Mouse (Mus musculus) fibroblast of lung, adult 2 months (primary cell): ENCODE results near the gene Cdk5r1.

Experiments
- DNase-seq: peaks from one replicate; pipeline ENCODE4 v3.0.0-alpha.2; 2011; ENCODE audit warnings: low read depth

Cdk5r1 gene

GRCm38 (mm10) chr11:80504519-80505385 lies 27.9 kb downstream of the Cdk5r1 start:
- DNase-seq = no peak

GRCm38 (mm10) chr11:80505581-80505980 lies 28.8 kb downstream of the Cdk5r1 start:
- DNase-seq = no peak

GRCm38 (mm10) chr11:80506483-80506882 lies 29.7 kb downstream of the Cdk5r1 start:
- no peak for DNase-seq

GRCm38 (mm10) chr11:80507791-80508190 lies 31.0 kb downstream of the Cdk5r1 start:
- no peak for DNase-seq

- no peak for DNase-seq
These were observed 31.7 kb downstream of the Cdk5r1 start for GRCm38 (mm10) chr11:80508361-80509175.

GRCm38 (mm10) chr11:80509176-80509506 lies 32.3 kb downstream of the Cdk5r1 start:
- DNase-seq = no peak

DNA sequence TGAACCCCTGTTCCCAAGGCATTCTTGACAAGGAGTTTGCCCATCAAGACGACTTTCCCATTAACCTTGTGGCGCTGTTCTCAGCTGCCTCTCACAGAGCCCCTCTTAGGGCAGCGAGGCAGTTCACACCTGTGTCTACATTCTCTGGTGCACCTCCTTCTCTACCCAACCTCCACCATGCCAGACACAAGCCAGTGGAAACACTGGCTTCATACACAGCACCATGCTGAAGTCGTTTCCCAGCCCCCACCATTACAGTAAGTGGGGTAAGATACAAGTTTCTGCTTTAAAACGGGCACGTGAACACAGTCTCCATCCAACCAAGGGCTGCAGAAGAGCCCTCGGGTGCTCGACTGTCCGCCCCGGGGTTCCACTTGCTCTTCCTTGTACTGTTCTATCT lies 33.3 kb downstream of the Cdk5r1 start:
- DNase-seq = no peak

DNA sequence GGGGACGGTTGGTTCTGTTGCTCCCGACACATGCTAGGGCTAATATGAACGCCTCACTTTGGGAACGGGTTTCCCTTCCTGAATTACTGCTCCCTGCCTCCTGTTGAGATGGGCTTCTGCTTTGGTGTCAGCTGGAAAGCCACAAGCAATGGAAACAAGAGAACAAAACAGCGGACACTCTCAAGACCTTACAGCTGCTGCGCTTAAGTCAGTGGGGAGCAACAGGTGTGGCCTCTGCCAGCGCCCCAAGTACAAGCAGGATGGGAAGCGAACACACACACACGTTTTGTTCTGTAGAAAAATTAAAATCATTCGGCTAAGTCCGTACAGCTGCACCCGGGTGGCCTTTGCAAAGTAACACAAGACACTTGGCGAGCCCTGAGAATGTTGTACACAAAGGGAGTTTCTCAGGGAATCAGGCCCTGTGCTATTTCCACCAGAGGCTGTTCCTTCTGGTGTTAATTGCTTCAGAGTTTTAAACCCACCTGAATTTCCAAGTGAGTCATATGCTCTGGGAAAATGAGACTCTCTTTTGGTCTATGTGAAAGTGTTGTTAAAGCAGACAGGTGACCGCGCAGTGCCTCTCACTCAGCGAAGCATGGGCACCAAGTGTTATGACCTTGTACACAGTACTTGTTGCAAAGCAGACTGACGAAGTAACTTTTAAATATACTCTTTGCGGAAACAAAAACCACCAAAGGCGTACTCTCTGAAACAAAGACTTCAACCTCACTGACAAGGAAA lies 35.7 kb downstream of the Cdk5r1 start:
- DNase-seq = no peak

GRCm38 (mm10) chr11:80513796-80514195 lies 37.0 kb downstream of the Cdk5r1 start:
- no peak for DNase-seq

GRCm38 (mm10) chr11:80515346-80515745 lies 38.5 kb downstream of the Cdk5r1 start:
- DNase-seq = no peak

GRCm38 (mm10) chr11:80515895-80516294 lies 39.1 kb downstream of the Cdk5r1 start:
- no peak for DNase-seq

DNA sequence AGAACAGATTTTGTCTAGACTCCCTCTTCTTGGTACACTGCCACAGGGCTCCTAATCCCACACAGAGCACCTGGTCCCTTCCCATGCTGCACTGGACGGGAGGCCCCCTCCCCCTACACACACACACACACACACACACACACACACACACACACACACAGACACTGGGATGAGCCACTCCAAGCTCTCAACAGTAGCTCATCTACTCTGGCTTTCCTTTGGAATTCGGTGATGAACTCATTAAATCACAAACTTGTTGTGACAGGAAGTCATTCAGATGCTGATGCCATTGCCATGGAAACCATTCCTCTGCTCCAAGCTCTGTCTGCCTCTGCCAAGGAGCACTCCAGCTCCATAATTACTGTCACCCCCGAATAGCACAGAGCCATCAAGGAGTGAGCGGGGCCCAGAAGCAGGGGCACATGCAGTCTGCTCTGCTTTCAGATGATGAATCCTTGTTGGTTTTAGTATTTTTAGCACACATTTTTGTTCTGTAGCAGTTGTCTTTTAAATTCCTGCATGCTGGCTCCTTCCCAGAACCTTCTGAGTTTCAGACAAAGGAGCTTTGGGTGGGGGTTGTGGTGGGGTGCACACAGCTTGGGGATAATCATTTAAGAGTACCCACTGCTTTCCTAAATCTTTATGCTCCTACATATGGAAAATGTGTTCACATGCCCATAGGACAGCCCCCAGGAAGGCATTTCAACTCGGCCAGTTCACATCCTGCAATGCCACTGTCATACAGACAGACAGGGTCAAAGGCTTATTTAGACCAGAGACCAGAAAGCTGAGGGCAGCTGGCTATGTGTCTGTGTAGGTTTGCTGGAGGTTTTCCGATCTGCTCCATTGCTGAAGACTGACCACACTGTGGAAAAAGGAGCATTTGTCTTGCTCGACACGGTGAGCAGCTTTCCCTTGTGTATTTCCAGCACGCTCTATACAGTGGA lies 41.9 kb downstream of the Cdk5r1 start:
- no peak for DNase-seq

- no peak for DNase-seq
These were observed 44.3 kb downstream of the Cdk5r1 start for GRCm38 (mm10) chr11:80521148-80521547.

DNA sequence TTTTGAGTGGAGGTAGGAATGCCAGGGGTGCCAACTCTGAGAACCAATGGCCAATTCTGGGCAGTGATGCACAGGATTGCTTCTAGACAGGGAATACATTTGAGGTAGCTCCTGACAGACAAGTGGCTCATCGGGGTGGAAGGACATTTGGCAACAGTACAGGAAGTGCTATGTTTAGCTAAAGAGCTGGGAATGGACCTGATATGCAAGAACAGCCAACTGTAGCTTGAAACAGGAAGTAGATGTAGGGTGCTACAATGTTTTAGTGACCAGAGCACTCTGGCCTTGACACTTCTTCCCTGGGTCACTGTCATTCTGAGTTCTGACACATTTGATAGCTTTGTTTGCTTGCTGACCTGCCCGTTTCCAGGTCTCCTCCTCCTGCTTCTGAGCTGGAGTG lies 46.0 kb downstream of the Cdk5r1 start:
- DNase-seq = no peak

DNA sequence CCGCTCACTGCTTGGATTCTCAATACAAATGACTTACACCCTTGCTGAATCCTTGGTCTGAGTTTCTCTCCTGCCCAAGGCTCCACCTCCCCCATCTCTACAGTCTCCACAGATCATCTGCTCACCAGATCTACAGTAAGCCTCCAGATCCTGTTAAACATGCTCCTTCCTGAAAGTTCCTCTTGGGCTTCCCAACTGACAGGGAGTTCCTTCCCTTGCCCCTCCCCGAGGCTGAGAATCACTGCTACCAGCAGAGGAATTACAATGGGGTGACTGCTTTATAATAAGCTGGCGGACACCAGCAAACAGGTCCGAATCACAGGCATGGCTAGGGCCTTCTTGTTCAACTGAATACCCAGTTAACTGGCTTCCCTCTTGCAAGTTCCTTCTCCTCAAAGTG lies 46.6 kb downstream of the Cdk5r1 start:
- DNase-seq = no peak

DNA sequence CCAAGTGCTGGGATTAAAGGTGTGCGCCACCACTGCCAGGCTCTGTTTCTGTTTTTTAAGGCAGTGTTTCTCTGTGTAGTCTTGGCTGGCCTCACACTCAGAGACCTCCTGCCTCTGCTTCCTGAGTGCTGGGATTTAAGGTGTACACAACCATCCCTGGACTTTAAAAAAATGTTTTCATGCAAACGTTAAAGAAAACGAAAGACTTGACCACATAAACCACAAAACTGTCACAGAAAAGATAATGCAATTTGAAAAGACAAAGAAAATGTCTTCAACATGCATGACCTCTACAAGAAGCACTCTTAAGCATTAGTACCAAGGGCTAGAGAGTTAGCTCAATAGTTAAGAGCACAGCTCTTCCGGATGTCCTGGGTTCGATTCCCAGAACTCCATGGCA lies 47.4 kb downstream of the Cdk5r1 start:
- no peak for DNase-seq

DNA sequence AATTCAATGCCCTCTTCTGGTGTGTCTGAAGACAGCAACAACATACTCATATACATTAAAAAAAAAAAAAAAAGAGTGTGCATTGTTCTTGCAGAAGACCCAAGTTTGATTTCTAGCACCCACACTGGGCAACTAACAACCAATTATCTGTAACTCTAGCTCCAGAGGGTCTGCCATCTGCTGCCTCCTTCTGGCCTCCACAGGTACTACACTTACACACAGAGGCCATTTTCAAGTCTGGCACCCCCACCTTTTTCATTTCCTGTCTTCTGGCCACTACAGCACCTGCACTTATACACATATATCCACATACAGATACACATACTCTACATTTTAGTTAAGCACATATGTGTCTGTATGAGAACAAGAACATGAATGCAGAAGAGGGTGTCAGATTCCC lies 50.9 kb downstream of the Cdk5r1 start:
- DNase-seq = no peak

- DNase-seq = no peak
These were observed 52.3 kb downstream of the Cdk5r1 start for GRCm38 (mm10) chr11:80529149-80529548.
